Mouse (Mus musculus) spleen, postnatal 10 days (tissue): ENCODE measurements at regions not wholly inside any gene's neighbourhood (a gene's known extent, or its start where the extent isn't known, plus 50 kb on each side); places are given as distances from the start of the nearest gene placed in this dataset.

Experiments
- DNase-seq, 2 experiments: peaks; one replicate each; pipeline ENCODE4 v3.0.0; 2021 to 2022; ENCODE audit warnings: low spot score in 2 of 2

- no peak for DNase-seq
Observed at GRCm38 (mm10) chr9:112014796-112015195, 220.9 kb downstream of the Arpp21 start.

GRCm38 (mm10) chr9:111994401-111994800, 241.3 kb downstream of the Arpp21 start:
- no peak for DNase-seq

- no peak for DNase-seq
Observed at GRCm38 (mm10) chr9:111993844-111994243, 241.9 kb downstream of the Arpp21 start.

- no peak for DNase-seq
Observed at GRCm38 (mm10) chr9:111990060-111990459, 245.7 kb downstream of the Arpp21 start.

- DNase-seq = no peak
Observed at GRCm38 (mm10) chr9:111963405-111964037, 272.2 kb downstream of the Arpp21 start.

- DNase-seq = no peak
Observed at GRCm38 (mm10) chr9:111957799-111958198, 267.7 kb upstream of the Stac start.

GRCm38 (mm10) chr9:111939271-111940067, 249.3 kb upstream of the Stac start:
- DNase-seq = no peak

GRCm38 (mm10) chr9:111932455-111932854, 242.3 kb upstream of the Stac start:
- DNase-seq = no peak

GRCm38 (mm10) chr9:111918275-111918940, 228.3 kb upstream of the Stac start:
- DNase-seq = peak in 1 of 2 experiments; percentile 60

GRCm38 (mm10) chr9:111916684-111917535, 226.8 kb upstream of the Stac start:
- peak in 1 of 2 experiments; percentile 26 for DNase-seq

- no peak for DNase-seq
Observed at GRCm38 (mm10) chr9:111908806-111909205, 218.7 kb upstream of the Stac start.

- no peak for DNase-seq
Observed at GRCm38 (mm10) chr9:111900196-111900595, 210.0 kb upstream of the Stac start.

- DNase-seq = no peak
Observed at GRCm38 (mm10) chr9:111897626-111898025, 207.5 kb upstream of the Stac start.

- no peak for DNase-seq
Observed at GRCm38 (mm10) chr9:111879710-111880109, 189.6 kb upstream of the Stac start.

GRCm38 (mm10) chr9:111876846-111877245, 186.7 kb upstream of the Stac start:
- no peak for DNase-seq

- no peak for DNase-seq
Observed at GRCm38 (mm10) chr9:111870466-111870865, 180.3 kb upstream of the Stac start.

GRCm38 (mm10) chr9:111869801-111870382, 179.7 kb upstream of the Stac start:
- DNase-seq = no peak

- no peak for DNase-seq
Observed at GRCm38 (mm10) chr9:111858051-111858450, 167.9 kb upstream of the Stac start.

- no peak for DNase-seq
Observed at GRCm38 (mm10) chr9:111854976-111855375, 164.8 kb upstream of the Stac start.

GRCm38 (mm10) chr9:111846366-111846765, 156.2 kb upstream of the Stac start:
- no peak for DNase-seq

- no peak for DNase-seq
Observed at GRCm38 (mm10) chr9:111841151-111841550, 151.0 kb upstream of the Stac start.
